Mouse (Mus musculus) CD4-positive helper T cell, adult 2 months (primary cell): ENCODE measurements around the gene Gfm2.

Source experiments
- DNase-seq: peaks from one replicate; pipeline ENCODE4 v3.0.0-alpha.2; 2012; ENCODE audit warnings: low read depth, missing footprints, low spot score

Gfm2 gene

DNA sequence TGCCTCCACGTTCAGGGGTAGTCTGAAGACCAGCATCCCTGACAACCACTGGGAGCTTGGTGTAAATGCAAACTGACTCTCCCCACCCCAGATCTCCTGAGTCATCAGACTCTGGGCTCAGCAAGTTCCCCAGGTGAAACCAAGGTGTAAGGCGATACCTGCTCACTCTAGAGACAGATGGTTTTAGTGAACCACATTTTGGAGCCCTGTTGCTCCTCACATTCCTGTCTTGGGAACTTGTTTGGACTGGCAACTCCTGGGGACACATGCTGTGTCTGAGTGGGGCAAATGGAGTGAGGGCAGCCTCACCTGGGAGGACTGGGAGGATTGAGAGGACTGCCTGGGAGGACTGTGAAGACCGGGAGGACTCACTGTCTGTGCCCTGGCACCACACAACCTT, 90.1 kb downstream of the Gfm2 start:
- DNase-seq = no peak

GRCm38 (mm10) chr13:97230101-97230500, 92.4 kb downstream of the Gfm2 start:
- DNase-seq = no peak
